Mouse (Mus musculus) spleen, embryonic (tissue): ENCODE results near the gene Acta1.

Experiments used
- CTCF ChIA-PET: fragments of 350-600 bp; sonication (Branson Sonifier 250); formaldehyde crosslinking; loops from one replicate; lab custom pipeline; 2022; lab: Charles Lee

Acta1 gene

DNA sequence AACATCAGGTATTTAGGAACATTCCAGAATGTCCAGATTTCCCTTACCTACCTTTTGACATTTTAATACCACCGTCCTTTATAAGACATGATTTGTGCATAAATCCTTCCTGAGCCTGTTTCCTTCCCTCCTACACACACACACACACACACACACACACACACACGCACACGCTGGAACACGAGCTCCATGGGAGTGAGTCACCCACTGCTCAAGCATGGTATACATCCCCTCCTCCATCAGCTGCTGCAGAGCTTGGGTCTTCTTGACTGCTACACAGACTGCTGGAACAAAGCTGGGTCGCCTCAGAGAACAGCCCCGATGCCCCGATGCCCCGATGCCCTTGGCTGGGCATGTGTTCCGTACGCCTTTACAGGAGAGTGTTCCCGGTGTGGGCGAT, 48.0 kb downstream of the Acta1 start:
- CTCF ChIA-PET = no interaction called here

DNA sequence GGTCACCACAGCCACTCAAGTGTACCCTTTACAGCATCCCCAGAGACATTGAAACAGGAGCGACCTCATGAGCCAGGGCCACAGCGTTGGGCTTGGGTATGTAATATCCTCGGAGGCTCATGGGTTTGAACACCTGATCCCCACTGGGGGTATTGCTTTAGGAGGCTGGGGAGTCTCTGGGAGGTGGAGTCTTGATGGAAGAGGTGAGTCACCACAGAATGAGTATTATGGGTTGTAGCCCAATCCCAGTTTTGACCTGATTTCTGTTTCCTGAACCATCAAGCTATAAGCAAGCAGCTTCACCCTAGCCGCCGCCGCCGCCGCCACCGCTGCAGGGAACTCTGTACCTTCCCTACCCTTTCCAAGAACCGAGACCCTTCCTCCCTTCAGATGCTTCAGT, 48.6 kb downstream of the Acta1 start:
- CTCF ChIA-PET = interaction anchor here (0.7 kb wide), 1 partner anchor 32 kb away, joined by 3 read pairs; no protein-coding TSS in a partner anchor

DNA sequence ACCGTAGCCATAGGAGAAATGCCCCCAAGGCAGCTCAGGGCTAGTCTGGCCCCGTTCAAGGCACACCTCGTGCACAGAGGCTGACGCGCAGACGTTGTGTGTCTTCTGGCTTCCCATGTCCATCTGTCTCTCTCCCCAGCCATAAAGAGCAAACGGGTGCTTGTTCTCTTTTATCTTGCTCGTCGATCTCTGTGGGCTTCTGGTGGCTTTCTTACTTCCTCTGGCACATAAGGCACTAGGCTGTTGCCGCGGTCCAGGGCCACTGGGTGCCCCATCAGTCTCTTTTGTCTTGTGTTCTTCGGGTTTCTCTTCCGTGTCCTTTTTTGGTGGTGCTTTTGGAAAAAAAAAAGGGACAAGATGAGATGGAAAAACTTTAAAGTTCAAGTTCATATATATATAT, 49.4 kb downstream of the Acta1 start:
- CTCF ChIA-PET = interaction anchor here (0.7 kb wide), 1 partner anchor 31 kb away, joined by 3 read pairs; no protein-coding TSS in a partner anchor

DNA sequence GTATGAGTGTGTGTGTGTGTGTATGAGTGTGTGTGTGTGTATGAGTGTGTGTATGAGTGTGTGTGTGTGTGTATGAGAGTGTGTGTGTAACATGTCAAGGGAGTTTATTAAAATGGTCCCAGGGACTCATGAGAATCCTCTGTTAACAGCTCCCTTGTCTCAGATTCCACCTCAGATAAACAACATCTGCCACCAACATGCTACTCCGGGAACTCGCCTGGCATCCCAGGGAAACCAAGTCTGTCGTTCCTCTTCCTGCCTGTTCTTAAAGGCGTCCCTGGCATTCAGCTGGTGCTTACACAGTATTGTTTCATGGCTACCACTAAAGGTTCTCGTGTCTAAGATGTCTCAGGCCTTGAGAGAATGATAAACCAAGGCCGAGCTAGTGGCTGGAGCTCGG, 50.2 kb downstream of the Acta1 start:
- CTCF ChIA-PET = no interaction called here

DNA sequence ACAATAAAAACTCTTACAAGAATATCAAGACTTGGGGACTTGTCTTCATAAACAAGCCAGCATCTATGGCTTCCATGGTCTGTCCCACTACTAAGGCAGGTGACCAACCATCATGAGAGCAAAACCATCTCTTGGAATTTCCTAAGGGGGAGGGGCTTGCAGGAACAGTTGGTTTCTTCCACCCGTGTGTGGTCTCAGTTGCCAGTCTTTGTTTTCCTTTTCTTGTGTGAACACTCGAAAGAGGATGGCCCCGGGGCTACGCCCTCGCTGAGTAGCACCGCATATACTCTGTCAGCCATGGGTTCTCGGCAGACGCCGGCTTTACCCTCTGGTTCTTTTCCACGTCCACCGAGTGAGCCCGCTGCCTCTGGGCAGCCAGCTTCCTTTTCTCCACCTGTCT, 52.5 kb downstream of the Acta1 start:
- CTCF ChIA-PET = no interaction called here
